In the genomic region with DNA sequence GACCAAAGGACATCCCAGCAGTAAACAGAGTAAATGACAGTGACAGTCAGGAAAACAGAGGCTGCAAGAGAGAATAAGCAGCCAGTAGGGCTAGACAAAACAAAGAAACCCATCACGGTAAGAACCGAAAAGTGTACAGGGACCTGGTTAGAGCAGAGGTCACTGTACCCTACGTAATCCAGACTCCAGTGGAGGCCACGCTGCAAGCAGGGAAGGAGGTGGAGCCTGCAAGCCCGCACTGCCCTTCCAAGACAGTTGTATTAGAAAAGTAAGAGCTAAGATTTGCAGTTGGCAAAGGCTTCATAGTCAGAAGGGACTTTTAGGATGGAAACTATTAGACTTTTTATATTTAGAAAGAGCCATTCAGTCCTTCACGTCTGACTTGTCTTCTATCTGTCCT, we compare ENCODE assay signal across 20 mouse cellular contexts. TPM values are rescaled to one million over a fixed set of nuclear protein-coding genes. Genes with fewer than 3 reads are reported as not detected.
"Had no signal": no experiment of that assay in that cellular context is flagged by ENCODE, and none has a peak within 500 bp of the region (broad histone marks: within the 10 kb centered on the region; RNA-seq: fewer than 3 reads in every experiment).

No protein-coding gene starts in this region.

- H3K27me3 ChIP-seq: lung, embryonic 15.5 days; midbrain, embryonic 15.5 days; neural tube, embryonic 12.5 days; stomach, embryonic 15.5 days had no signal

- DNase-seq: kidney, postnatal 10 days; kidney, postnatal 4 days; lung, postnatal 14 days; thymus, adult 2 months; thymus, postnatal 25 days had no signal

- H3K36me3 ChIP-seq: limb, embryonic 10.5 days; lung, embryonic 15.5 days; midbrain, embryonic 15.5 days; neural tube, embryonic 12.5 days; stomach, embryonic 15.5 days had no signal

- H3K27ac ChIP-seq: layer of hippocampus, adult 2 months; left cerebral cortex, adult 2 months; limb, embryonic 10.5 days; lung, embryonic 15.5 days; macrophage; midbrain, embryonic 15.5 days; neural tube, embryonic 12.5 days; stomach, embryonic 15.5 days had no signal

- H3K4me3 ChIP-seq: layer of hippocampus, adult 2 months; left cerebral cortex, adult 2 months; limb, embryonic 10.5 days; lung, embryonic 15.5 days; megakaryocyte, embryonic 14.5 days; midbrain, embryonic 15.5 days; neural tube, embryonic 12.5 days; stomach, embryonic 15.5 days had no signal

- H3K4me1 ChIP-seq: limb, embryonic 10.5 days; lung, embryonic 15.5 days; midbrain, embryonic 15.5 days; neural tube, embryonic 12.5 days; stomach, embryonic 15.5 days had no signal

RNA-seq across cellular contexts. Expression of a gene that starts 0.4 kb away (rescaled TPM):
- total RNA-seq: layer of hippocampus, adult 2 months; left cerebral cortex, adult 2 months; left cerebral cortex, postnatal 14 days had no signal
- polyA plus RNA-seq: intestine, embryonic 16.5 days; kidney, embryonic 14.5 days; limb, embryonic 10.5 days; midbrain, embryonic 11.5 days; midbrain, embryonic 15.5 days; neural tube, embryonic 12.5 days had no signal

RNA-seq across cellular contexts. Expression of a gene that starts 14.2 kb away (rescaled TPM):
- total RNA-seq: monocyte, adult 5-6 weeks had no signal
- polyA plus RNA-seq: kidney, embryonic 14.5 days; limb, embryonic 10.5 days; liver, embryonic 11.5 days; lung, embryonic 15.5 days; macrophage; midbrain, embryonic 11.5 days had no signal

RNA-seq across cellular contexts. Expression of a gene that starts 42.1 kb away (rescaled TPM):
- total RNA-seq: monocyte, adult 5-6 weeks had no signal
- polyA plus RNA-seq: kidney, embryonic 14.5 days; liver, embryonic 11.5 days had no signal

RNA-seq across cellular contexts. Expression of a gene that starts 49.4 kb away (rescaled TPM):
- polyA plus RNA-seq: midbrain, embryonic 11.5 days had no signal
